Mouse (Mus musculus) adrenal gland (tissue): ENCODE results near the gene Selplg.

ENCODE experiments used
- intact Hi-C: fragments of 180-260 bp; cut with DNase I; formaldehyde crosslinking; loops from one replicate; pipeline ENCODE4 v1.15.1; 2025

Gene Selplg

DNA sequence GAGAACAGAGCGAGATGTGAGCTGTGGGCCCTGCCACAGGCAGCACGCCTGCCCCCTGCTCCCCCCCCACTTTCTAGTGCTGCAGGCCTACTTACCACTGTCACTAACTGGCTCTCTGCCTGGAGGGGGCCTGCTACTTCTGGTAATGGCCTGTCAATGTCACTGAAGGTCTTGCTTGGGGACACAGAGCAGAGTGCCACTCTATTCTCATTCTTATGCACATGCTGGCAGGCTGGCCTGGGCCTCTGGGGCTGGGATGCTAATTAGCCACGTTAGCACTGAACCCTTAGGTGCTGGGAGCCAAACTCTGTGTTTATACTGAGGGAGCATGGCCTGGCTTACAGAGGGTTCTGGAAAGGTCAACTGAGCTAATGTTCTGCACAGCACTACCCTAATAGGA lies 23.3 kb upstream of the Selplg start:
- intact Hi-C loops: loop anchor here (10.0 kb wide), 1 partner anchor 49 kb away; the partner anchor contains the start of gene Coro1c

DNA sequence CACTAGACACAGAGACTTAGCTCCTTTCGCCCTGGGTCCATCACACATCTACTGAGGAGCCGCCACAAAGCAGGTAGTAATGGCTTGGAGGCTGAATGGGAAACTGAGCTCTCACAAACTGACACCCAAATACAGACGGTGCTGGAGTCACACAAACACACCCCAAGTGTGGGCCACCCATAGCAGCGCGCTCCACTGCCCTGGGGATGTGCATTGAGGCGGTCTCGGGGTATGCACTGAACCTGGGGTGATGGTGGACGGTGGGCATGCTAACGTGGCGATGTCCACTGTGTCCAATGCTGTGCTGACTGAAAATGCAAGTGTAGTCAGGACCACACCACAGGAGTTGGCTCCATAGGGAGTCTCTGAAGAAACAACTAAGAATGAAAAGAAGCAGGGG lies 22.7 kb upstream of the Selplg start:
- intact Hi-C loops: loop anchor here (10.0 kb wide), 1 partner anchor 50 kb away; the partner anchor contains the start of gene Coro1c

GRCm38 (mm10) chr5:113854494-113854893 lies 22.1 kb upstream of the Selplg start:
- intact Hi-C loops: loop anchor here (1.0 to 10.0 kb wide), 3 partner anchors 50 to 193 kb away; partner anchors contain the start of gene Coro1c

DNA sequence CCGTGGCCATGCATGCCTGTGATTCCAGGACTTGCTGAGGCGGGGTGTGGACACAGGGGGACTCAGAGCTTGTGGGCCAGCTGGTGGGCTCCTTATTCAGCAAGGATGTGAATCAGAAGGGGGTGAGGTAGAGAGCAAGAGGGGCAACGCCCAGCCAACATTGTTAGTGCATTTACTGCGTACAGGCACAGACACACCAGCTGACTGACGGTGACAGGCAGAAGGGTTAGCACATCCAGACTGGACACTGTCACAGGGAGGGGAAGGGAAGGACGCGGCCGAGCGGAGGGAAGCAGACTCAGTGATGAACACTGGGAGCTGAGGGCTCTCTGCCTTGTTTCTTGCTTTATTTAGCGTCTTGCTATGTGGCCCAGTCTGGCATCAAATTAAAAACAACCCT lies 21.1 kb upstream of the Selplg start:
- intact Hi-C loops: loop anchor here (5.0 to 10.0 kb wide), 2 partner anchors 51 to 194 kb away; partner anchors contain the start of gene Coro1c

DNA sequence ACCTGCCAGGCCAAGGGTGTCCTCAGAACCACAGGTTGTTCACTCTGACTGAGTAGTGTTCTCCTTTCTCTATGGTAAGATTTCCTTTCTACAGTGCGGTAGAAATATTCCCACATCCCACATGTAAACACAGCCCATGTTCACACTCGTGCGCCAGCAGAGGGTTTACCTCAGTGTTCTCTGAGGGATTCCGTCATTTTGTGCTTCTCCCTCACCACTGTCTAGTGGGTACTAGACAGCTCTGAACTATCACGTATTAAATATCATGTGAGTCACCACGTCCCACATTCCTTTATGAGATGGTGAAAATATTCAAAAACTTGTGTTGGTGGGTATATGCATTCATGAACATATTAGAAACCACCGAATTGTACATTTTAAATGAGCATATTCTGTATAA lies 20.0 kb upstream of the Selplg start:
- intact Hi-C loops: loop anchor here (5.0 to 10.0 kb wide), 2 partner anchors 52 to 195 kb away; partner anchors contain the start of gene Coro1c

DNA sequence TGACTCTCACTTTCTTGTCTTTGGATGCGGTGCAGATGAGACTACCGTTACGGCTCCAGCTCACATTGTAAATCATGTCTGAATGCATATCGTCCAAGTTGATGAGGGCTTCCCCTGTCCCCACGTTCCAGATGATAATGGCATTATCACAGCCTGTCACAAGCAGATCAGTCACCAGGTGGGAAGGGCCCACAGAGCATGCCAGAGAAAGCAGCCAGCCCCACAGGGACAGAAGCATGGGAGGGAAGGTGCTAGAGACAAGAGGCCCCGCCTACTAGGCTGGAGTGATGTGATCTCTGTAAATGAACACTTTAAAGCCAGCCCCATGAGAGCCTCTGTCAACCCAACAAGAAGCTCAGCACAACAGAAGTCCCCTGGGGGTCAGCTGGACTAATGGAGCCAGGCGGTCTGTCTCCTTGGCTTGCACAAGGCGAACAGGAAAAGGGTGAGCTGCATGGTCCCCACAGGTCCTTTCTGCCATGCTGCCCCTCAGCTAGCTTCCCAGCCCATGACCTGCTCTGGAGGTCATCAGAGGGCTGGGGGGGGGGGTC lies 18.3 kb upstream of the Selplg start:
- intact Hi-C loops: loop anchor here (5.0 to 10.0 kb wide), 2 partner anchors 54 to 197 kb away; partner anchors contain the start of gene Coro1c

DNA sequence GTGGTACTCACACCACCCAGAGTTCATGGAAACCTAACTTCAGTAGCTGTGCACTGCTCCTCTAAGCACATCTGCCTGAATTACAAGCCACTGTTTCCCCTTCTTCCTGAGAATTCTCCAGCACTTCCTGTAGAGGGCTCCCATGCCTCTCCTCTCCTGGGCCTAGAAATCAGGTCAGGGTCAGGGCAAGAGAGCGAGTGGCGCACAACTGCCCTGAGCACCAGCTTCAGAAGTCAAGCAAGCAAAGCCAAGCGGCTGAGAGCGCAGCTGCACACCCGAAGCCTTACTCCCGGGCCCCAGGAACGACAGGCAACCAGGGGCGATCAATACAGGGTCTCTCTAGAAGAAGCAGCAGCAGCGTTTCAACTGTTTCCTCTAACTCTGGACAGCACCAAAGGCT lies 15.2 kb upstream of the Selplg start:
- intact Hi-C loops: loop anchor here (10.0 kb wide), 1 partner anchor 483 kb away; no protein-coding TSS in a partner anchor

DNA sequence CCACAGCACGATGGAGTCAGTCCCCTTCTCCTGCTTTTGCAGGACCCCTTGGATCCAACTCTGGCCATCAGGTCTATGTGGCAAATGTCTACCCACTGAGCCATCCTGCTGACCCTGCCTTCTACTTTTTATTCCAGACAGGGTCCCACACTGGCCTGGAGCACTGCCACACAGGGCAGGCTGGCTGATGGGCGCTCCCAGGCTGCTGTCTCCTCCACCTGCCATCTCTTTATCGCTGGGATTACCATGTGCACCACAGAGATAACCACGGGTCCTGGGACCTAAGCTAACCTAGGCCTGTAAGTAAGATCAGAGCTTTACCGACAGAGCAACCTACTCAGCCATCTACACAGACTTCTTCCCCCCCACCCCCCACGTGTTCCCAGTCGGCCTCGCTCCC lies 14.2 kb upstream of the Selplg start:
- intact Hi-C loops: loop anchor here (10.0 kb wide), 1 partner anchor 482 kb away; no protein-coding TSS in a partner anchor

DNA sequence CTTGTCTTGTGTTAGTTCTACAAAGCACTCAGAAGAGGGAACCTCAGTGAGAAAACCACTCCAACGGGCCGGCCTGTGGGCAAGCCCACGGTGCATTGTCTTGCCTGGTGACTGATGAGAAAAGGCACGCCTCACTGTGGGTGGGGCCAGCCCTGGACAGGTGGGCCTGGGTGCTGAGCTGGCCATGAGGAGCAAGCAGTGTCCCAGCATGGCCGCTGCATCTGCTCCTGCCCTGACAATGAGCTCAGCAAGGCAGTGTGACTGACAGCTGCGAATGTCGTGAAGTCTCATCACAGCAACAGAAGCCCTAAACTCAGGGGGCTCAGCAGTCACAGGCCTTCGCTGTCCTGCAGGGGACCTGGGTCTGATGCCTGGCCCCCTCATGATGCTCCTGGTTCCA lies 13.2 kb upstream of the Selplg start:
- intact Hi-C loops: loop anchor here (10.0 kb wide), 1 partner anchor 481 kb away; no protein-coding TSS in a partner anchor

DNA sequence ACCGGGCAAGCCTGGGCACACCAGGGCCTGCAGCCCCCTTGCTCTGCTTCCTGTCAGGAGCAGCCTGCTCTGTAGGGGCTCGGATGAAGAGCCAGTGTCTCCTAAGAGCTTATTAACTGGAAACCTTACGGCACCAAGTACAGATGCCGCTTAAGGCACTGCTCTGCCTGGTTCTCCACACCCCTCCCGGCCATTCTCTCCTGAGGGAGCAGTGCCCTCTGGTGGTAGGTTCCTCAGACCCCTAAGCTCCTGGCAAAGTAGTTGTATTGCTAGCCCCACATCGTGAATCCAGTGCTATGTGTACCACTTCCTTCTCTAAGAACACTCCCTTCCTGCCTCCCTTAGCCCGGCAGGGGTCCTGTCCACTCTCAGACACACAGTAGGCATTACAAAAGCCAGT lies 12.3 kb upstream of the Selplg start:
- intact Hi-C loops: loop anchor here (10.0 kb wide), 1 partner anchor 480 kb away; no protein-coding TSS in a partner anchor

GRCm38 (mm10) chr5:113844106-113844505 lies 11.7 kb upstream of the Selplg start:
- intact Hi-C loops: loop anchor here (10.0 kb wide), 1 partner anchor 479 kb away; no protein-coding TSS in a partner anchor

DNA sequence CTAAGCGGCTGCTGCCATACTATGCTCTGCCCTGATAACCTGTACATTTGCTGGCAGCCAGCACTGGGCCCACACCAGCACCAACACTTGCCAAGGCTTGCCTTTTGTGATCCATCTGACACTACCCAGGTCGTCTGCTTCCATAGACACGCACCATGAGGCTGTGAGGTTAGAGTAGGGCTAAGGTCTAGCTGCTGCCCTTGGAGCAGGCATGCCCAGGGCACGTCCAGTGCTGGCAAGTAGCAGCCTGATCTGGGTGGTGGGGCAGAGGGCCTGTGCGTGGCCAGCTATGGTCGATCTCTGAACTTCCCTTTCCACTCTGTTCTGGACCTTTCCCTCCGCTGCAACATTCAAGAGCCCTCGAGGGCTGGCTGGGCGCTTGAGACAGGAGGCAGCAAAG lies 10.5 kb upstream of the Selplg start:
- intact Hi-C loops: loop anchor here (10.0 kb wide), 1 partner anchor 478 kb away; no protein-coding TSS in a partner anchor

GRCm38 (mm10) chr5:113842244-113842643 lies 9.8 kb upstream of the Selplg start:
- intact Hi-C loops: loop anchor here (10.0 kb wide), 1 partner anchor 477 kb away; no protein-coding TSS in a partner anchor

DNA sequence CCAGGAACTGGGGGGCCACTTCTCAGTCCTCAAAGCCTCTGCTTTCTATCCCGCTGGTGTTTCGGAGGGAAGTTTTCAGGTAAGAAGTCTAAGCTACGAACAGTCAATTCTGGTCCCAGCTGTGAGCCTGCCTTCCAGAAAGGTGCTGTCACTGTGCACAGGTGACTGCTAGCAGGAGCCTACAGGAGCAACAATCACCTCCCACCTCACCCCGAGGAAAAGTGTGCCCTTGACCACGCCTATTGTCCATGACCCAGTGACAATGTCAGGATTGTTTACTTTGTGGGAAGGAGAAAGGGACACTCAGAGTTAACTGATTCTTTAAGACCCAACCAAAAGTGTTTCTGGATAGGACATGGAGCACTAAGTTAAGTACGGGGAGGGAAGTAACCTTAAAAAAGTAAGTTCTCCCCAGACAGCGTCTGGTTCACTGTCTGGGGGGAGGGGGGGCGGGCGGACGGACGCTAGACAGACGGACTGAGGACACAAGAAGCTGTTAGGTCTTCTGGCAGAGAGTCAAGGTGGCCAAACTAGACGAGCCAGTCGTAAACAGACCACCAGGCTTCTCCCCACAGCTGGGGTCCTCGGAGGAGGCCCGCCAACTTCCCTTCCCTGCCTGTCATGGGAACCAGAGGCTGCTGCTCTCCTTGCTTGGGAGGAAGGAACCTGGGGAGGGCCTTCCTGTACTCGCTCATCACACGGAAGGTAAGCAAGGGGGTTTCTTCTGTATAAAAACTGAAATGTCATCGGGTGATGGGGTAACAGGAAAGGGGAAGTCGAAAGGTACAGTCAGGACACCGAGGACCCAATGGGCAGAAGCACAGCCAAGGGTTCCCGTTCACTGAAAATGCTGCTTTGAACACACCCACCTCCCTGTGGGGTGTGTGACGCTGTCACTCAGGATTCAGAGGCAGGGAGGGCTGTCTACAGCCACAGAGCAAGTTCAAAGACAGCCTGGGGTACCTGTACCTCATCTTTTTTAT lies 9.1 kb upstream of the Selplg start:
- intact Hi-C loops: loop anchor here (10.0 kb wide), 1 partner anchor 477 kb away; no protein-coding TSS in a partner anchor

DNA sequence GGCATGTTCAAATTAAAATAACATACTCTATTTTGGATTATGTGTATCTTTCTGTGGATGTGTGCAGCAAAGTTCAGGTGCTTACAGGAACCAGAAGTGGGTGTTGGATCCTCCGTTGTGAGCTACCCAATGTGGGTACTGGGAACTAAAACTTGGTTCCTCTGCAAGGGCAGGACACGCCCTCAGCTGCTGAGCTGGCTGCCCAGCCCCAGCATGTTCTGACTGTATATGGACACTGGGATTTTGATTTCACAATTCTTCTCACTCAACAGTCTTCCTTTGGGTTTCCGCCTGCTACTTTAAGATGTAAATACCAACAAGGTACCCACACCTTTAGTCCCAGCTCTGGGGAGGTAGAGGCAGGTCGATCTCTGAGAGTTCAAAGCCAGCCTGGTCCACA lies 8.0 kb upstream of the Selplg start:
- intact Hi-C loops: loop anchor here (10.0 kb wide), 1 partner anchor 476 kb away; no protein-coding TSS in a partner anchor

DNA sequence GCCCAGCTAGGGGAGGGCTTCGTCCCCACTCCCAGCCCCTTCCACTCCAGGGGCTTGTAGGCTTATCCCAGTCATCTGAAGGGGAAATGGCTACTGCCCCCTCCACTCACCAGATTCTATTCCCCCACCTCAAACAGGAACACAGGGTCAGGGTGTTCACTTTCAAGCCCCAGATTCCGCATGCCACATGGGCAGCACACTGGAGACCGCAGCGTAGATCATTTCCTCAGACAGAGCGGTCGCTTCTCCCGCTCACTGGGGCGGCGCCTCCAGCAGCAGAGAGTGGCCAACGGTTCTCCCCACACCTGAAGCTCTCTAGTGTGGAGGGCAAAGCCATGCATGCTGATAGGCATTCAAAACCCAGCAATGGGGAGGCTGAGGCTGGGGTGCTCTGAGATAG lies 4.5 kb upstream of the Selplg start:
- intact Hi-C loops: no loop called here

DNA sequence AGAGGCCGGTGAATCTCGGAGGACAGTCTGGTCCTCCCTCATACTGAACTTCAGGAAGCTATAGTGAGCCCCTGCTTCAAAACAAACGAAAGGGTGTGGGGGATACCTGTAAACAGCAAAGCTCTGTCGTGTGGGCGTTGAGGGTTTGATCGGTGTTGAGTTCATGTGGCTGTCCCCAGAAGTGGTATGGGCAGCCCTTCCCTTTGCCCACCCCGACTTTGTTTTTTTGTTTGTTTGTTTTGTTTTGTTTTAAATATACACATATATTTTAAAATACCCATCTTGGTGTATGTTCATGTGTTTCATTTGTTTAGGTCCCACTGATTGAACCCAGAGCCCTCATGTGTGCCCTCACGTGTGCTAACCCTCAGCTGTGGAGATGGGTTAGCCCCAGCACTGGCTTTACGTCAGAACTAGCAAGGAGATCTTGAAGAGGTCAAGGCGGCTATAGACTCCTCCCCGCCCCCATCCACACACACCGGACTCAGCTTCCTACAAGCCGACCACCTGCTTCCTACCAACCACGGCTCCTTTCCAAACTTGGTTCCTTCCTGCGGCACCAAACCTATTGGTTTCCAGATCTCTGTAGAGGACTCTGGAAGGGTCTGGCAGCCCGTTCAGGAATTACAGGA lies 988 bp upstream of the Selplg start:
- intact Hi-C loops: no loop called here

- intact Hi-C loops: no loop called here
These were observed 703 bp downstream of the Selplg start for GRCm38 (mm10) chr5:113831741-113832140.

DNA sequence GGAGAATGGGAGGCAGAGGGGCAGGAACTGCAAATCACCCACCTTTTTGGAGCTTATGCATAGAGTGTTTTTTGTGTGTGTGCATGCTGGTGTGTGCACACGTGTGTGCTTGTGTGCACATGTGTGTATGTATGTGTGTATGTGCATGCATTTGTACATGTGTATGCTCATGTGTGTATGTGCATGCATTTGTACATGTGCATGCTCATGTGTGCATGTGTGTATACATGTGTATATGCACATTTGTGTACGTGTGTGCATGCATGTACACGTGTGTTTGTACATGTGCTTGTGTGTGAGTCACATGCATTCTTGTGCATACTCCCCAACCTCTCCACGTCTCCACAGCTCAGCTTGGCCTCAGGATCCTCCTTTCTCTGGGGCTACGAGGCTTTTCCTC lies 1.6 kb downstream of the Selplg start:
- intact Hi-C loops: no loop called here

DNA sequence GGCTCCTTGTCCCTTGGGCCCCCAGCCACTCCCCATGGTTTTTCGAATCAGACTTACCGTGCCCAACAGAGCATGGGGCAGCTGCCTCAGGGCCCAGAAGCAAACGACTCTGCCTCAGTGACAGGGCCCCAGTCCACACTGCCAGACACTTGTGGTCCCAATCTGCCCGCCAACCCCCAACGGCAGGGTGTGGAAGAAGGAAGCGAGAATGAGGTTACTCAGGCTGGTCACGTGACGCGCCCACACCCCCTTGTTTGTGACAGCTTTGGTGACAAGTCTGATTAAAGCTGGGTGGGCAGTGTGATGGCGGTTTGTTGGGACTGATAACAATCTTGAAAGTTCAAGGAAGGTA lies 2.2 kb downstream of the Selplg start:
- intact Hi-C loops: no loop called here
